Mouse (Mus musculus) frontal cortex, postnatal 10 days (tissue): ENCODE data around the gene Osgin1.
A peak's percentile ranks its signal among the peaks of the same experiment; 100 is the strongest.

ENCODE experiments used
- DNase-seq, 2 experiments: peaks; one replicate each; pipeline ENCODE4 v3.0.0; 2022; ENCODE audit warnings: low spot score in 2 of 2, mixed read lengths in 1 of 2

Gene Osgin1

GRCm38 (mm10) chr8:119433582-119434174, at the start of gene Osgin1:
TSS of gene Osgin1 (plus strand) at chr8:119434124.
- DNase-seq, result no peak

DNA sequence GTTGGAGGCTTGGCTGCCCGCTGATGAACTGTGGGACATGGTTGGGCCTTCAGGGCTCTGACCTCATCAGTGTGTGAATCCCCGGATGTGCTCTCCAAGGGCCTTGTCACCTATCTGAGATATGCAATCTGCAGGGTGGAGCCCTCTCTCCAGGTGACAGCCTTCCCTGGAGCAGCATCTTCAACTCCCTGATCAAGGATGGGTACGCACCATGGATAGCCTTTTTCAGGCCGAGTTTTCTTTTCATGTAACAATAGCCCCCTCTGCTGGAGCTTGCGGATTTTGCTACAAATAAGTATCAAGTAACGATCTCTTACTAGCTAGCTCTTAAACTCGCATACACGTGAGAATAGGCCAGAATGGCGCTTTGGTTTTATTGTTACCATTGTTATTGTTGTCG, 49.4 kb upstream of the Osgin1 start:
- peak; percentile 58 to 77 for DNase-seq

DNA sequence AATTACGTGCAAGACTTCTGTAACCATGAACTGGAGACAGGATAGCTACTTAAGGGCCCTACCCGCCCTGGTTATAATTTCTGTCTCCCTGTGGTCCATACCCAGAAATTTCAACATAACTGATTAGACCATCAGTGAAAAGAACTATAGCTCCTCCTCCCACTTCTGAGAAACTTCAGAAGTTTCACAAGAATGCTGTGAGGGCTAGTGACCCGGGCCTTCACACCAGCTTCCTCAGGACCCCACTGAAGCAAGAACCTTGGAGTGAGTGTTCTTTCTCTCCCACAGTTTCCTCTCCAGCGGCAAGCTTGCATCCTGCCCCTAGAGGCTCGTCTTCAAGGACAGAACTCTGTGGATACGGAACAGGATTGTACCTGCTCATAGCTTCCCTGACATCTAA, 48.1 kb upstream of the Osgin1 start:
- DNase-seq, result no peak

GRCm38 (mm10) chr8:119386988-119387387, 46.9 kb upstream of the Osgin1 start:
- no peak for DNase-seq

DNA sequence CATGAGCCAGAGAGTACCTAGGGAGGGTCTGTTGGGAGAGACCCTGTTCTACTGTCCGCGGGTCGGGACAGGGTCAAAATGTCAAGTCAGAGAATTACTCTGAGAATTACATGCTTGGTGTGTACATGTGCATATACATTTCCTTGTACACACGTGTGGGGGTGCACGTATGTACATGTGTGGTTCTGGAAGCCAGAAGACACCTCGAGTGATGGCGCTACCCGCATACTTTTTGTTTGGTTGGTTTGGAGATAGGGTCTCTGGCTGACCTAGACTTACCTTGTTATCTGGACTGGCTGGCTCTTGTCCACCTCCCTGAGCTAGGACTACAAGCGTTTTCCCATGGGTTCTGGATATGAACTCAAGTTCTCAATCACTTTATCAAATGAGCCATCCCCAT, 39.8 kb upstream of the Osgin1 start:
- no peak for DNase-seq

- peak; percentile 83 to 90 for DNase-seq
Measured at GRCm38 (mm10) chr8:119394524-119395026, 39.3 kb upstream of the Osgin1 start, which contains the start of gene Mlycd. TSS of gene Mlycd (plus strand) at chr8:119394878.

DNA sequence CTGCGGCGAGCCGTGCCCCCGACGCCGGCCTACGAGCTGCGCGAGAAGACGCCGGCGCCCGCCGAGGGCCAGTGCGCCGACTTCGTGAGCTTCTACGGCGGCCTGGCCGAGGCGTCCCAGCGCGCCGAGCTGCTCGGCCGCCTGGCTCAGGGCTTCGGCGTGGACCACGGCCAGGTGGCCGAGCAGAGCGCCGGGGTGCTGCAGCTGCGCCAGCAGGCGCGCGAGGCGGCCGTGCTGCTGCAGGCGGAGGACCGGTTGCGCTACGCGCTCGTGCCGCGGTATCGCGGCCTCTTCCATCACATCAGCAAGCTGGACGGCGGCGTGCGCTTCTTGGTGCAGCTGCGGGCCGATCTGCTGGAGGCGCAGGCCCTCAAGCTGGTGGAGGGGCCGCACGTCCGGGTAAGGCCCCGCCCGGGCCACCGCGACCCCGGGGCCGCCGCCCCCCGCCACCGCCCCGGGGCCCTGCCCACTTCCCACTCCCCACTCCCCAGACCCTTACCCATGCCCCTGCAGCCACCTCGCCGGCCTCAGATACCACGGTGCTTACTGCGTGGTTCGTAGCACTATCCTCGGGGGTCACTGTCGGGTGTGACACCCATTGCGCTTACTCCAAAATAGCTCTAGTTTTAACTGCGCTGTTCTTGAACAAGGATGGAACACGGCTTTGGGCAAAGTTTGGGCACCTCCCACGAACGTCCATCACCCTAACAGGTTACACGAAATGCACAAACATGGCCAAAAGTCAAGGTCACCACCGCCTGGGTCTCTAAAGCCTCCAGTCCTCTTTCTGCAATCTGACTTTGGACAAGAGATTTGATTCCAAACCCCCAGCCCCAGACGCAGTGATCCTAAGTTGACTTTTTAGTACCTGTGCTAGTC, 38.6 kb upstream of the Osgin1 start:
- DNase-seq, result peak in 1 of 2 experiments; percentile 33

DNA sequence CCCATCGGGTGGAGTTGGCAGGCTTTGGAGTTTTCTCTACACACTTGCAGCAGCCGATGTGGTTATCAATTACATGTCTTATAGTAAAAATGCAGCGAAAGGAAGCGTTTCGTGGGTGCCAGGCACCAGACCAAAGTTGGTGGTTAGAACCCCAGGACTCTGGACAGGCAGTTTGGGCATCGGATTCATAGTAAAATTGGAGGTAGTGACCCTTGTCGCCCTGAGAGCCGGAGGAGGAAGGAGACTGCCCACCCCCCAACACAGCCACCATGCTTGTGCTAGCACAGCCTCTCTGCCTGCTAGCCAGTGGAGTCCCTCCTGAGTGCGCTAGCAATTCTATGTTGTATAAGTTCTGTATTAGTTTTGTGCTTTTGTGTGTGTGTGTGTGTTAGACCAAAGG, 35.4 kb upstream of the Osgin1 start:
- DNase-seq, result no peak

GRCm38 (mm10) chr8:119399255-119399654, 34.7 kb upstream of the Osgin1 start:
- no peak for DNase-seq

GRCm38 (mm10) chr8:119400122-119400671, 33.7 kb upstream of the Osgin1 start:
- DNase-seq, result no peak

- no peak for DNase-seq
Measured at GRCm38 (mm10) chr8:119400904-119401303, 33.0 kb upstream of the Osgin1 start.

- DNase-seq, result no peak
Measured at GRCm38 (mm10) chr8:119403912-119404311, 30.0 kb upstream of the Osgin1 start.

- no peak for DNase-seq
Measured at GRCm38 (mm10) chr8:119404648-119405047, 29.3 kb upstream of the Osgin1 start.

GRCm38 (mm10) chr8:119408311-119408710, 25.6 kb upstream of the Osgin1 start:
- no peak for DNase-seq

- no peak for DNase-seq
Measured at GRCm38 (mm10) chr8:119412037-119412734, 21.7 kb upstream of the Osgin1 start.

GRCm38 (mm10) chr8:119412735-119413498, 21.0 kb upstream of the Osgin1 start:
- DNase-seq, result peak; percentile 65 to 76

DNA sequence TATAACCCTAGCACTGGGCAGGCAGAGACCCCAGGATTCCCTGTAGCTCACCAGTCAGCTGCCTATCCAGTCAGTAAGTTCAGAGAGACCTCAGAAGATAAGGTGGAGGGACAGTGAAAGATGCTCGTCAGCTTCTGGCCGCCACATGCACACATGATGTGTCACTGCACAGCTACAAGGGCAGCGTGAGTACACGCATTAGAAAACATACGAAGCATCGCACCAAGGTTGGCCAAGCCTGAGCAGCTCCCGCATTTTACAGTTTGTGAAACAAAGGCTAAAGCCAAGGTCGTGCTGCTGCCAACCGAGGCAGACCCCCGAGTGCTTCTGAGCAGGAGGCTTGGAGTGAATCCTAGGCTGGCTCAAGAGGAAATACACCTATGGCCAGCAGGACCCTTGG, 20.3 kb upstream of the Osgin1 start:
- DNase-seq, result no peak

DNA sequence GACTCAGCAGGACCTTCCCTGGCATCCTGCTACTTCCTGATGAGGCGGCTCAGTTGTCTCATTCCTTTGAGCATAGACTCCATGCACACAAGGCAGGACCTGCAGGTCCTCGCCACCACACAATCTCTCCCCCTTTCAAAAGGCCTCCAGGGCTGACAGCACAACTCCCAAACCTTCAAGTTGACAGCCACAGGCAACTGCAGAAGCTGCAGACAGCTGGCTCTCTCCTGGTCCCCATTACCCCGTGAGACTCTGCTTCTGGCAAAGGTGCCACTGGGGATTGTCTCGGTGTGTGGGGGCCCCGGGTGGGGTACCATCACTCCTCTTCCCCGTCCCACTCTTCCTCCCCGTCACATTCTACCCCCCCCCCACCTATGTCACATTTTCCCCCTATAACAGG, 13.6 kb upstream of the Osgin1 start:
- DNase-seq, result no peak

GRCm38 (mm10) chr8:119421603-119422122, 12.3 kb upstream of the Osgin1 start:
- no peak for DNase-seq

DNA sequence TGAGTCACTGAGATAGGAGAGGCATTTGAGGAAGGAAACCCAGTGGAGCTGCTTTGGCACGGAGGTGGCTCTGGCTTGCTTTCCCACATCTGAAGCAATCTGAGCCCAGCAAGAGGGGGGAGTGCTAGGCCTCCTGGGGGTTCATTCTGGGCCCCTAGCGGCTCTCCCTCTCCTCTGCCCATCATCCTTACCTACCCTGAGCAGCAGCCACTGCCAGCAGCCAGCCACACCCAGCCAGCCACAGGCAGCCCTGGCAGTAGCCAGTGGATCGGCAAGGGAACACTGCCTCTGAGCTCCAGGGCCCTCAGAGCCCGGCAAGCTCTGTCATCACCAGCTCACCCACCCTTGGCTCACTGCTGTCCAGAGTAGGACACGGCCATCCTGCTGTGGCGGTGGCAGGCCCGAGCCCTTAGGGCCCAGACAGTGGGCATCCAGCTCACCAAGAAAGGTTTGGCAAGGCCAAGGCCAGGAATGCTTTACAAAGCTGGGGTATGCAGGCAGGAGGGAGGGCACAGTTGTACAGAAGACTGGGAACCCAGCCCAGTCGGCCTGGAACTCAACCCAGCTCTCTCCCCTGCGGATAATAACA, 11.7 kb upstream of the Osgin1 start:
- DNase-seq, result no peak
